Mouse (Mus musculus): ENCODE results near the gene Gm49354. TPM values are rescaled to one million over a fixed set of nuclear protein-coding genes. Genes with fewer than 3 reads are reported as not detected.

Gene Gm49354
- total and polyA plus RNA-seq, 3 experiments = 3.6 TPM; not detected in 2

DNA sequence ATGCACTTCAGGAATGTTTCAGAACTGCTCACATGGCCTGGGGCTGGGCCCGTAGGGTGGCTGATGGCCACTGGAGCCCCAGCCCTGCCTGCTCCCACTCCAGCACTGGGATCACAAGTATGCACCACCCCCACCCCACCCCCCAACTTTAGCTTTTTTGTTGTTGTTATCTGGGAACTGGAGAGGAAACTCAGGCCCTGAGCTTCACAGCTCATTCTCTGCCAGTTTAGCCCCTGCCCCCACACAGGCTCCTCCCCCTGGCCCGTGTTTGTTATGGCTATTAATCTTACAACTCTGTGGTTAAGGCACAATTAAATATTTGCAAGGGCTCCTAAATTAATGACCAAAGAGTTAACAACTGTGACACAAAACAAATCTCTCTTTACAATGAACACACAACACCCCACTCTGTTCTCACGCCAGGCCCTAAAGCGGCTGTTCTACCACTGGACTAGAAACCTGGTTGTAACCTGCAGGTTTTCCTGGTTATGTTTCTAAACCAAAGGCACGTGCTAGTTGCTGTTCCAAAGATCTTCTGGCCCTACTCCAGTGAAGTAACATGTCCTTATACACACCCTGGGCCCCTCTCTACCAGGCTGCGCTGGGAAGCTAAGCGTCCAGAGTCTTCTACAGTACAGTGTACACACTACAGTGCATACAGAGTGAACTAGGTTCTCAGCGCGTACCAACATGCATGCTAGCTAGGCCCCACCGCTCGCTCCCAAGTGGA, 15.1 kb downstream of the Gm49354 start:
- peak overlapping the region in 1 of 2 experiments; percentile 27; a peak in 1 of 4 replicates for H3K4me3 ChIP-seq (ENCODE audit: control insufficient read depth in 1 of 2, insufficient read depth in 1 of 2, low read depth in 2 of 2, low read length in 2 of 2)
- H3K9me3 ChIP-seq (replicated peaks; ENCODE audit: insufficient read depth, low read length) = no peaks in the 10 kb centered on the region
- H3K9ac ChIP-seq (ENCODE audit: control insufficient read depth, low read depth, low read length, poor library complexity, severe bottlenecking) = 0 out of 2 replicates have a peak overlapping the region, but pooled peaks have one; percentile 15
- peaks cover 15 to 18% of the 10 kb centered on the region in 2 experiments for H3K4me1 ChIP-seq (ENCODE audit: control insufficient read depth in 1 of 2, insufficient read depth in 2 of 2, low read length in 2 of 2)
- H3K27me3 ChIP-seq (ENCODE audit: control insufficient read depth in 1 of 2, insufficient read depth in 2 of 2, low read length in 2 of 2) = no peaks in the 10 kb centered on the region
- TF ChIP-seq JUND (IDR thresholded peaks at IDR 0.05; ENCODE audit: low read depth, low read length) = no peak
- peaks cover 52% of the 10 kb centered on the region for H3K79me2 ChIP-seq (ENCODE audit: control insufficient read depth, insufficient read depth, low read length, poor library complexity)
- peaks cover 11 to 25% of the 10 kb centered on the region in 2 experiments for H3K36me3 ChIP-seq (ENCODE audit: control insufficient read depth in 1 of 2, insufficient read depth in 2 of 2, low read length in 2 of 2)
- peak; percentile 35 for DNase-seq (ENCODE audit: low read depth, low spot score)
- H3K27ac ChIP-seq (ENCODE audit: control insufficient read depth, low read depth, low read length) = 0 out of 2 replicates have a peak overlapping the region, but pooled peaks have one; percentile 5

DNA sequence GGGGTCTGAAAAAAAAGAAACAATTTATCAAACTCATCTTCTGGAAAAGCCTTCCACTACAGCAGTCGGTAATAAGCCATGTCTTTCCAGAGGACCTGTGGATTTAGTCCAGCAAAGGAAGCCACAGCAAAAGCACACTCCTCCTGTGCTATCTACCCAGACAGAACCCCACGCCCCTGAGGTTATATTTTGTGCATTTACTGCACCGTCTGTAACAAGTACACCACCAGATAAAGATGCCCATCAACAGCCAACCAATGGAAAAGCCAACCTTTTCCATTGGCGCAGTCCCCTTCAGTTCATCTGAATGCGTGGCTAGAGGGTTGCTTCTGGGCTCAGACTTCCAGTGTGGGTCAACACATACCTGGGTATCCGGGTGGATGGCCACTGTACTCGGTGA, 19.3 kb downstream of the Gm49354 start:
- Histone ChIP-seq H3K4me1 (ENCODE audit: control insufficient read depth in 1 of 2, insufficient read depth in 2 of 2, low read length in 2 of 2) (peaks cover 10% of the 10 kb centered on the region in 2 experiments), H3K36me3 (ENCODE audit: control insufficient read depth in 1 of 2, insufficient read depth in 2 of 2, low read length in 2 of 2) (peaks cover 16 to 24% of the 10 kb centered on the region in 2 experiments), H3K27ac (ENCODE audit: control insufficient read depth, low read depth, low read length) (no peak overlapping the region)

DNA sequence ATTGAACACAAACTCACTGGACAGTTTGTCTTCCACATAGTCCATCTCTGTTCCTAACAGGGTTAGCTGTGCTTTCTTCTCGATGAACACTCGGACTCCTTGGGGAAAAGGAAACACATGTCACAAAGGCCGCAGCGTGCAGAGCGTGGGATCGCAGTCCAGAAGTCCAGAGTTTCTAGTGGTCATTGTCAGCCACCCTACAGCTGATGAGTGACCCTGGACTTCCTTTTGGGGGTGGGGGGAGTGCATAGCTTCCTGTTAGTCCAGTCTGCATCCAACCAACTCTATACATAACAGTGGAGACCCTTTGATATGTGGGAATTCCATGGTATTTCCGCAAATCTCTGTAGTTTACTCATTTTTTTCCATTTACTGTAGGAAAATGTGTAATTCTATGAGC, 25.1 kb downstream of the Gm49354 start:
- Histone ChIP-seq H3K4me1 (ENCODE audit: control insufficient read depth in 1 of 2, insufficient read depth in 2 of 2, low read length in 2 of 2) (no peaks in the 10 kb centered on the region), H3K79me2 (ENCODE audit: control insufficient read depth, insufficient read depth, low read length, poor library complexity) (no peaks in the 10 kb centered on the region), H3K9me3 (replicated peaks; ENCODE audit: insufficient read depth, low read length) (no peaks in the 10 kb centered on the region), H3K4me3 (ENCODE audit: control insufficient read depth in 1 of 2, insufficient read depth in 1 of 2, low read depth in 2 of 2, low read length in 2 of 2) (no peak overlapping the region), H3K27ac (ENCODE audit: control insufficient read depth, low read depth, low read length) (no peak overlapping the region), H3K9ac (ENCODE audit: control insufficient read depth, low read depth, low read length, poor library complexity, severe bottlenecking) (no peak overlapping the region), H3K27me3 (ENCODE audit: control insufficient read depth in 1 of 2, insufficient read depth in 2 of 2, low read length in 2 of 2) (no peaks in the 10 kb centered on the region), H3K36me3 (ENCODE audit: control insufficient read depth in 1 of 2, insufficient read depth in 2 of 2, low read length in 2 of 2) (peaks cover 0 to 18% of the 10 kb centered on the region in 2 experiments; a peak in 2 of 4 replicates)
- no peak for DNase-seq (ENCODE audit: low read depth, low spot score)
- TF ChIP-seq NELFE (IDR thresholded peaks at IDR 0.05; ENCODE audit: low read depth, low read length) (no peak), SIN3A (IDR thresholded peaks at IDR 0.05; ENCODE audit: low read length) (no peak), MAZ (IDR thresholded peaks at IDR 0.05; ENCODE audit: low read depth, low read length) (no peak), CTCF (IDR thresholded peaks at IDR 0.05 in 2 of 3, conservative IDR thresholded peaks at IDR 0.05 in 1 of 3; ENCODE audit: control insufficient read depth in 1 of 3, insufficient read depth in 1 of 3, low read depth in 2 of 3, low read length in 3 of 3, poor library complexity in 1 of 3, severe bottlenecking in 1 of 3) (no peak), SMC3 (IDR thresholded peaks at IDR 0.05; ENCODE audit: low read depth, low read length) (no peak), KAT2A (conservative IDR thresholded peaks at IDR 0.05; ENCODE audit: low read depth, low read length) (no peak), GATA1 (IDR thresholded peaks at IDR 0.05; ENCODE audit: low read depth, low read length) (no peak), MAX (IDR thresholded peaks at IDR 0.05; ENCODE audit: low read length) (no peak), RCOR1 (IDR thresholded peaks at IDR 0.05; ENCODE audit: low read depth, low read length) (no peak), E2F4 (IDR thresholded peaks at IDR 0.05; ENCODE audit: borderline replicate concordance, low read depth, low read length) (no peak), MYB (IDR thresholded peaks at IDR 0.05; ENCODE audit: low read depth, low read length) (no peak), CHD1 (IDR thresholded peaks at IDR 0.05; ENCODE audit: low read depth, low read length) (no peak)

More for the DNA sequence above, 19.3 kb downstream of the Gm49354 start:
- H3K9me3 ChIP-seq (replicated peaks; ENCODE audit: insufficient read depth, low read length) = no peaks in the 10 kb centered on the region
- peaks cover 32% of the 10 kb centered on the region for H3K79me2 ChIP-seq (ENCODE audit: control insufficient read depth, insufficient read depth, low read length, poor library complexity)
- TF ChIP-seq UBTF (IDR thresholded peaks at IDR 0.05; ENCODE audit: borderline replicate concordance, insufficient read depth, low read depth, low read length) (no peak), POLR2AphosphoS2 (IDR thresholded peaks at IDR 0.05; ENCODE audit: low read length) (no peak), EP300 (IDR thresholded peaks at IDR 0.05; ENCODE audit: low read depth in 1 of 2, low read length in 2 of 2) (no peak), NELFE (IDR thresholded peaks at IDR 0.05; ENCODE audit: low read depth, low read length) (no peak), RCOR1 (IDR thresholded peaks at IDR 0.05; ENCODE audit: low read depth, low read length) (no peak), USF2 (IDR thresholded peaks at IDR 0.05; ENCODE audit: borderline replicate concordance in 1 of 2, insufficient read depth in 1 of 2, low read depth in 1 of 2, low read length in 2 of 2) (no peak), GABPA (IDR thresholded peaks at IDR 0.05; ENCODE audit: low read depth, low read length) (no peak), ETS1 (IDR thresholded peaks at IDR 0.05; ENCODE audit: low read depth, low read length) (no peak), CTCF (IDR thresholded peaks at IDR 0.05 in 2 of 3, conservative IDR thresholded peaks at IDR 0.05 in 1 of 3; ENCODE audit: control insufficient read depth in 1 of 3, insufficient read depth in 1 of 3, low read depth in 2 of 3, low read length in 3 of 3, poor library complexity in 1 of 3, severe bottlenecking in 1 of 3) (no peak), NRF1 (IDR thresholded peaks at IDR 0.05; ENCODE audit: insufficient read depth, low read depth, low read length, poor library complexity, severe bottlenecking) (no peak), KAT2A (conservative IDR thresholded peaks at IDR 0.05; ENCODE audit: low read depth, low read length) (no peak), ZNF384 (IDR thresholded peaks at IDR 0.05; ENCODE audit: low read depth, low read length) (no peak), CHD2 (IDR thresholded peaks at IDR 0.05; ENCODE audit: low read length) (no peak), POLR2AphosphoS5 (IDR thresholded peaks at IDR 0.05; ENCODE audit: borderline replicate concordance, low read depth, low read length) (no peak), USF1 (IDR thresholded peaks at IDR 0.05; ENCODE audit: low read depth, low read length) (no peak), ELF1 (IDR thresholded peaks at IDR 0.05; ENCODE audit: low read depth, low read length) (no peak), RAD21 (IDR thresholded peaks at IDR 0.05; ENCODE audit: low read depth, low read length) (no peak), GATA1 (IDR thresholded peaks at IDR 0.05; ENCODE audit: low read depth, low read length) (no peak), TBP (IDR thresholded peaks at IDR 0.05; ENCODE audit: low read depth, low read length) (no peak), TCF12 (IDR thresholded peaks at IDR 0.05; ENCODE audit: low read depth, low read length) (no peak)
- H3K9ac ChIP-seq (ENCODE audit: control insufficient read depth, low read depth, low read length, poor library complexity, severe bottlenecking) = no peak overlapping the region
- no peak overlapping the region for H3K4me3 ChIP-seq (ENCODE audit: control insufficient read depth in 1 of 2, insufficient read depth in 1 of 2, low read depth in 2 of 2, low read length in 2 of 2)
- no peaks in the 10 kb centered on the region for H3K27me3 ChIP-seq (ENCODE audit: control insufficient read depth in 1 of 2, insufficient read depth in 2 of 2, low read length in 2 of 2)
- DNase-seq (ENCODE audit: low read depth, low spot score) = no peak

Data from MEL (cell line).